Mouse (Mus musculus): ENCODE results near the gene Raf1.

DNA sequence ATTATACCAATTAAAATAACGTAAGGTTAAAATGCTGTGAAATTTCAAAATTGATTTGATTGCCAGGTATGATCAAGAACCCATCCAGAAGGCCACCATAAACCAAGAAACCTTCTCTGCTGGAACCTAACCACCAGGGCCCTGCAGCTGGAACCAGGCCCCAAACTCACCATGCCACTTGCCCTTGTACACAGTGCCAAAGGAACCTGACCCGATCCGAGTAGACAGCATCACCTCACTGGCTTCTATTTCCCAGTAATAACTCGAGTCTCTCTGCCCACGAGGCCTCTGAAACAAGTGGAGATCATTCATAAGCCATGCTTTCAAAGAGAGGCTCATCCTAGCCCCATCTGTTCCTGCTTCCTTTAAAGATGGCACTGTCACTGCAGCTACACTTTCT, 50.3 kb downstream of the Raf1 start:
- TF ChIP-seq POLR2A (IDR thresholded peaks at IDR 0.05; ENCODE audit: low read depth, low read length) (no peak), CTCF (conservative IDR thresholded peaks at IDR 0.05; ENCODE audit: insufficient read depth, insufficient read length, low read depth, low read length) (no peak)
